Mouse (Mus musculus) spleen, postnatal 4 days (tissue): ENCODE results near the gene Fars2.

Experiments
- DNase-seq, 2 experiments: peaks; one replicate each; pipeline ENCODE4 v3.0.0; 2022; ENCODE audit warnings: low spot score in 2 of 2

The Fars2 gene

GRCm38 (mm10) chr13:36576781-36577180 is 459.6 kb downstream of the Fars2 start:
- DNase-seq, result no peak

DNA sequence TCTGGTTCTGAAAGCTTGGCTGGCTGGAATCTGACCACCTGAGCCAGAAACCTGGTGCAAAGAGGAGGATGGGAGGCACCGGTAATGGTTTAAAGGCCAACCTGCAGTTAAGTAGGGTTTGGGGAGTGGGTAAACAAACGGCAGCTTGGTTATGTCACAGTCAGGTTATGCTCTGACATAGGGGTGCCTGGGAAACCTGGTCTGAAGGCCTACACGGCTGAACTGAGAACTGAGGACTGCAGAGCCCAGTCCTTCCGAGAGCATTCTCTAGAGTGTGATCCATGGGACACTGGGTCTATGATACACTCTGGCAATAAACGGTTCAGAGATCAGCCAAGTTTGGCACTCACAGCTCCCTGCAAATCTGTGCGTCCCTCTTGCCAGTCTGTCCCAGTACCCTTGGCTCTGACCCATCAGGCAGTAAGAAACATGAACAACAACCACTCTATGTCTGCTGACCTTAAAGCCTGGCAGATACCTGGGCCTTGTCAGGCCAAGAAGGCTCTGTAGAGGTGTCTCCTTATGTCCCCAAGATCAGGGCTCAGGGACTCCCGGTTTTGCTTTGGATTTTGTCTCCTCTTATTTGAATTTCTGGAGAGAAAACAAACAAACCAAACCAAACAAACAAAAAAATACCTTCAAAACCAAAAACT is 460.8 kb downstream of the Fars2 start:
- DNase-seq, result no peak

DNA sequence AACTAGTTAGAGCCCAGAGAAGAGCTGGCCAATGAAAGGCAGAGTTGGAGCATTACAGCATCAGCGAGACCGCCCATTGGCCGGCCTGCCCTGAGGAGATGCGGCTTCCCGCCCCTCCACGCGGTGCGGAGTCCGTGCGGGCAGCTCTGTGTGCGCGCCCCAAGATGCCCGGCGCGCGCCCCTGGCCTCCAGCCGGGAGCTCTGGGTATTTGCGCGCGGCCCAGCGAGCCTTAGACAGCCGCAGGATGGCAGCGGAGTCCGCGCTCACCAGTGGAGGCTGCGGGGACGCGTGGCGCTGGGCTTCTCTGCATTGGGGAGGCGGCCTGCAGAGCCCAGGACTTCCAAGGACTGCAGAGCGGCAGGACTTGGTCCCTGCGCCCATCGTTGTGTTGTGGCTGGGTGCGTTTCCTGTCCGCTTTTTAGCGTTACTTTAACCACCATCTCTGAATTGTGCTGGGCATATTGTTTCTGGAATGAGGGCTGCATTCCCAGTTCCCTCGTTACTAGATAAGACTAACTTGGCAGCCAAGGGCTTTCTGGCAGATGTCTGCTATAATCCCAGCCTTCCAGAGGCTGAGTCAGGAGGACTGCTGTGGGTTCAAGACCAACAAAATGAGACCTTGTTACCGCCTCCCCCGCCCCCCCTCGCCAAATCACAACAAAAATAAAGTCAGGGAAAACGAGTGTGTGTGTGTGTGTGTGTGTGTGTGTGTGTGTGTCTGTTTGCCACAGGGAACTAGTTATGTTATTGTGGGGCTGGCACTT is 461.5 kb downstream of the Fars2 start:
- DNase-seq, result no peak

- no peak for DNase-seq
Measured at GRCm38 (mm10) chr13:36582406-36583070, 465.3 kb downstream of the Fars2 start.

GRCm38 (mm10) chr13:36583481-36584151 is 466.4 kb downstream of the Fars2 start:
- no peak for DNase-seq

- DNase-seq, result no peak
Measured at GRCm38 (mm10) chr13:36584197-36584596, 467.0 kb downstream of the Fars2 start.

DNA sequence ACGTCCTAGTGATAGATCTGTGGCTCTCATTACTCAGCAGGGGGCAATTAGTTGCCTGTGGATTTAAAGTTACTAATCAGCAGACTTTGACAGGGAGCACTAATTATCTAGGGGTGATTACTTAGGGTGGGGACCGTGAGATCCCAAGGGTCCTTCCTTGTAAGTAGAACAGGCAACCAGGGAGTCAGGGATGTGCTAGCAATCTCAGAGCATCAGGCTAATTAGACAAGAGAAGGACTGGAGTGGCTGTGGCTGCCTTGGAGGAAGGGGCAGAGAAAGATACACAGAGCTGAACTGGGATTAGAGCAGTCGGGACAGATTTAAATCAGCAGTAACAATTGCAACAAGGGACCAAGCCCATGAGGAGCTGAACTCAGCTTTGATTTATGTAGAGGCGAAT is 471.9 kb downstream of the Fars2 start:
- no peak for DNase-seq

DNA sequence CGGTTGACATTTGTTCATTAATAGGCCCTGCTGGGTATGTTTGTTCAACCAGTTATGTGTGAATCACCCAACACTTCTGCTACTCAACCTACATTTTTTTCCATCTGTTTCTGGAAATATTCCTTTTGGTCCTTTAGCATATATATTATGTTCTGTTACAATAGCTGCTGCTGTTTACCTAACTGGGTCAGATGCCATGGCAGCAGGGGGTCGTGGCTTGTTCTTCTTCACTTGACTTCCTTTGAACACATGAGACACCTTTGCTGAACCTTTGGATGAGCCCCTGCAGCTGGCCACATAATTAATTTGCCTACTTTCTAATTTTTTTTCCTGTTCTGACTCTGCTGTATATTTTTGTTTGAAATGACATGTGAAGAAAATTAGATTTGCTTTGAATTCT is 475.1 kb downstream of the Fars2 start:
- DNase-seq, result no peak

- no peak for DNase-seq
Measured at GRCm38 (mm10) chr13:36606717-36607116, 489.5 kb downstream of the Fars2 start.

DNA sequence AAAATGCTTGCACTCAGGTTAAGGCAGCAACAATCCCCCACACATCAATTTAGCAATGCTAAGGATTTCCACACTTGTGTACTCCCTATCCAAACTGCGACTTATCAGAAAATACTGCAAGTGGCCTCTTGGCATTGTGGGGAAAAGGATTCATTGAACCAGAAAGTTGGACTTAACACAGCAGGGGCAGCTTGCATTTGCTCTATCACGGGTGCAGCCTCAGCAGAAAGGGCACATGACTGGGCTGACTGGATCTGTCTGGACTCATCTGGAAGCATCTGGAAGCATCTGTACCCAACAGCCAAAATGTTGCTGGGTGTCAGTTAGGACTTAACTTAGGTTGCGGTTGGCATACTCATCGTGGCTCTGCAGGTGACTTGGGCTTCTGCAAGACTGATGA is 490.7 kb downstream of the Fars2 start:
- no peak for DNase-seq

- DNase-seq, result no peak
Measured at GRCm38 (mm10) chr13:36610426-36610825, 493.2 kb downstream of the Fars2 start.

DNA sequence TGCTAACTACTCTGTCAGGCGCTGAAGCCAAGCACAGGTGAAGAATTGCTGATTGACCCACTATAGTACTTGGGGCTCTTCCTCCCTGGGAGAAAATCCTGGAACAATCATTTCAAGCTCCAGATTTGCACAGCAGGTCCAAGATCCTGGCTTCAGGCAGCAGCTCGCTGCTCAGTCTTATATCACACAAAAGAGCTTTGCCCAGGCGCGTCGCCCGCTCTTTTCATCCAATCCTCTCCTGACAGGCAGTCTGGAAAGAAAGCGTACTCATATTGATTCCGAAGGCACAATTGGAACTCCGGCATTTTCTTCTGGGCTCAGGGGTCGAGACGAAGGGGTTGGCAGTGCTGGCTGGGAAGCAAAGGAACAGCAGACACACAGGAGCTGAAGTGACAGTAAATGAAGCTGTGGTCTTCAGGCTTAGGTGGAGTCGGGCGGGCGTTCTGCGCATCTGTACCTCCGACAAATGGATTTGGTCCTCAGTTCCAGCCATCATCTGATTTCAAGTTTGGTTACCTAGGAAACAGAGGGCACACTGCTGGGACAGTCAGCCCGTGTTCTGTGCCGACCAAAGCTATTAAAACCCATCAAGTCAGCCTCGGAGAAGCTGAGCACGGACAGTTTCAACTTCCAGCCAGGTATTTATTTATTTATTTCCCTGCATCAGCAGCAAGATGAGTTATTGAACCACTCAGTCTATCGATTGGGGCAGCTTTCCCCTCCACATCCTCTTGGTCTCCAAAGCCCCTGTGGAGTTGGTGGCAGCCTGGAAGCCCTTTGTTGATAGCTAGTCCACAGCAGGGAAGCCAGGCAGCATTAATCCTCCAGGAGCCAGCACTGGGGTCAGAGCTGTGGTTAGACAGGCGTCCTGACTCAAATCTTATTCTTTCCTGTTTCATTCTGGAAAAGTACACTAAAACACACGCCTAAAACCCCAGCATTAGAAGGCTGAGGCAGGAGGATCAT is 495.9 kb downstream of the Fars2 start:
- DNase-seq, result no peak

GRCm38 (mm10) chr13:36620498-36621332 is 503.5 kb downstream of the Fars2 start:
- no peak for DNase-seq

- DNase-seq, result no peak
Measured at GRCm38 (mm10) chr13:36621333-36621659, 504.1 kb downstream of the Fars2 start.

DNA sequence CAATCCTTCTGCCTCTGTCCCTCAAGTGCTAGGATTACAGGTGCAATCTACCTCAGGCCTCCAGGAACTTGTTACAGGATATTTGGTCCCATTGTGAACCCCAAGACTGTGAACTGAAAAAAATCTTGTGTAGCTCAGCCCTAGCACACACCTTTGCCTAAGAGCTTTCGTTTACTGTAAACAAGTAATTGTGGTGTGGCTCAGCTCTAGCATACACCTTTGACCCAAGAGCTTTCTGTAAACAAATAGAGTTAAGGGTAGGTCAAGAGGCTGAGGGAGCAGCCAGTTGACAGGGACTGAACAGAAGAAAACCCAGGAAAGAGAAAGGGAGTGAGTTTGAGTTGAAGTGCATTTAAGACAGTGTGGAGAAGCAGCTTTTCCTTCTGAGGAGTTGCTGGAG is 506.3 kb downstream of the Fars2 start:
- no peak for DNase-seq

DNA sequence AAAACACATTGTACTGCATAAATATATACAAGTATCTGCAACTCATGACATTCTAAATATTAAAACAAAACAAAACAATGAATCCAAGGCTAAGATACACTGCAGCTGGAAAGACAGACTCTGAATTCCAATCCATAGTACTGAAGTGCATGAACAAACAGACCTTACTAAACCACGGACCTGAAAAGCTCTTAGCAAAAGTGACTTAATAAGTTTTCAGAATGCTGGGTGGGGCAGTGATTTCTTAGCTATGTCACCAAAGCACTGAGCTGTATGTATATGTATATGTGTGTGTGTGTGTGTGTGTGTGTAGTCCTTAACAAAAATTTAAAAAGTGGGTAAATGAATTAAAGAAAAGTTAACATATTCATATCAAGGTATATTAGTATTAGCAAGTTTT is 511.9 kb downstream of the Fars2 start:
- DNase-seq, result no peak

- DNase-seq, result no peak
Measured at GRCm38 (mm10) chr13:36648257-36648656, 531.0 kb downstream of the Fars2 start.

- no peak for DNase-seq
Measured at GRCm38 (mm10) chr13:36654251-36654650, 537.0 kb downstream of the Fars2 start.

DNA sequence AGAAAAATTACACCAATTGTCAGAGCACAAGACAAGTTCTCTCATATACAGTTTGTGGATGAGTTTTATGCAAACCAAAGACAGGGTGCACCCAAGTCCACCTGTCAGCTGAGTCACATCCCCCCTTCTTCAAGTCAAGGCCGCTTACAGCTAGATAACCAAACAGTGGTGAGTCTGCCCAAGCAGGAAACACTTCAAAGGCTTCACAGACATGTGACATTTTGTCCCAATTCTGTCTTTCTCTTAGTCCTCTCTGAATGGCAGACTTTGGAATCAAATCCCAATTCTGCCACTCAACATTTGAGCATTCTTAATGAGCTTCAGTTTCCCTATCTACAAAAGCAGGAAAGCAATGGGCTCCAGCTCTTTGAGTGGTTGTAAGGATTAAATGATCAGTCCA is 562.1 kb downstream of the Fars2 start:
- DNase-seq, result no peak

DNA sequence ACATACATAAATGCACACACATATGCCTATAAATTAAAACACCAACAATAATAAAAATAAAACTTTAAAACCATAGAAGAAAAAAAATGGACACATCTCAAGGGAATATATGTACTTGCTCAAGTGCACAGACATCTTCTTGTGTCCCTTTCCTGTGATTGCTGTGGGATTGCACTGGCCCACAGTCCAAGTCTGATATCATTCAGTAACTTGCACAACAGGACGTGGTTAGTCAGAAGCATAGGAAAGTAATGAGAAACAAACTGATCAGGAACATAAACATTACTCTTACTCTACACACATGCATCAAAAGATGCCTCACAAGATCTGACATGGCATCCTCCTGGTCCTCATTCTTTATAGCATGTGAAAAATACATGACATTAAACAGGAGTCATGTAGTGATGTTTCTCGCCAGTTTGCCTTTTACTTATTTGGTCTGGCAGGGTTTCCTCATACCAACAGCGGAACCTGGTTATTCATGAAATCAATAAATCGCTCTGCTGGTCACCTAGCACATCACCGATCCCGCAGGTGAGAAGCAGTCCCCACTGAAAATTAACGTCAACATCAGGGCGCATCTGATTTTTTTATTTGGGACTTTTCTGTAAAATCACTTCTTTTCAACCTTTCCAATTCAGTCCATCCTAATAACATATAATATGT is 563.6 kb downstream of the Fars2 start:
- DNase-seq, result no peak
